Comparison of ENCODE assay signal across 8 mouse cellular contexts in the genomic region with DNA sequence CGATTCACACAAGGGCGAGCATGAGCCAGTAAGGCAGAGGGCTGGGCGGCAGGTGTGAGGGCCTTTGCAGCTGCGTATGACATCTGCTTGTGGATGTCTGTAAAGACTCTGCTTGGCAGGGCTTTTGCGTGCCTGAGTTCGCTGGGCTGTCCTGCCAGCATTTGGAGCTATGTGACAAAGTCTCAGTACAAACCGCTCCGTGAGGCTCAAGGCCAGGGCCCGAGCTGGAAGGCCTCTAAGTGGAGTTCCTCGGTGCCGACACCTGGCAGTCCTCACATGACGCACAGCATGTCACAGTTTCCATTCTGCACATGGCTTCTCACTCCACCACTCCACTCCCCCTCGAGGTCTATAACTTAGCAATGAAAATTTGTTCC.
DNase-seq lines count a peak whose midpoint lies in the region; ATAC-seq lines count a peak whose summit lies in the region.

No protein-coding gene starts in this region.

- DNase-seq in forebrain, embryonic 10.5 days (ENCODE audit: extremely low spot score, low spot score): no peak
- DNase-seq in forebrain, embryonic 11.5 days (ENCODE audit: low spot score): no peak
- DNase-seq in thymus, postnatal 4 days: peak; percentile 21
- no peak for DNase-seq in thymus, postnatal 36 days
- peak; percentile 49 for DNase-seq in testis, postnatal 10 days (ENCODE audit: low spot score)
- no peak for DNase-seq in left cerebral cortex, adult 9 months (ENCODE audit: low spot score in 2 of 2)

- H3K4me2 ChIP-seq in forebrain, embryonic 11.5 days (ENCODE audit: low read depth, low read length, severe bottlenecking): no peak overlapping the region
- no peak overlapping the region for H3K4me2 ChIP-seq in kidney, embryonic 16.5 days (replicated peaks; ENCODE audit: low read depth, low read length)

- H3K9ac ChIP-seq in forebrain, embryonic 11.5 days (ENCODE audit: low read length): no peak overlapping the region
- no peak overlapping the region for H3K9ac ChIP-seq in kidney, embryonic 16.5 days (replicated peaks; ENCODE audit: low read length)

- ATAC-seq in forebrain, embryonic 11.5 days (replicated peaks; ENCODE audit: low FRiP score): no peak
- ATAC-seq in kidney, embryonic 16.5 days (ENCODE audit: low FRiP score, low TSS enrichment): peak; percentile 36
- no peak for ATAC-seq in inflammation-experienced regulatory T-cells, adult 6 months

- H3K4me1 ChIP-seq in forebrain, embryonic 10.5 days: peaks cover 61% of the 10 kb centered on the region
- peaks cover 18% of the 10 kb centered on the region for H3K4me1 ChIP-seq in forebrain, embryonic 11.5 days (replicated peaks; ENCODE audit: control insufficient read depth, insufficient read depth, low read length)
- H3K4me1 ChIP-seq in kidney, embryonic 16.5 days (ENCODE audit: insufficient read depth, low read length): peaks cover 31% of the 10 kb centered on the region

- H3K4me3 ChIP-seq in forebrain, embryonic 10.5 days: no peak overlapping the region
- H3K4me3 ChIP-seq in forebrain, embryonic 11.5 days (ENCODE audit: low read depth, low read length): no peak overlapping the region
- no peak overlapping the region for H3K4me3 ChIP-seq in kidney, embryonic 16.5 days (ENCODE audit: low read length)

- no peaks in the 10 kb centered on the region for H3K27me3 ChIP-seq in forebrain, embryonic 10.5 days (ENCODE audit: poor library complexity, severe bottlenecking)
- no peaks in the 10 kb centered on the region for H3K27me3 ChIP-seq in forebrain, embryonic 11.5 days (ENCODE audit: control insufficient read depth, insufficient read depth, low read length)
- H3K27me3 ChIP-seq in kidney, embryonic 16.5 days (ENCODE audit: insufficient read depth, low read length): no peaks in the 10 kb centered on the region

- H3K36me3 ChIP-seq in forebrain, embryonic 10.5 days (replicated peaks): peaks cover 66% of the 10 kb centered on the region
- H3K36me3 ChIP-seq in forebrain, embryonic 11.5 days (ENCODE audit: control insufficient read depth, insufficient read depth, low read length): no peaks in the 10 kb centered on the region; the same call in 1 of the 2 replicates
- peaks cover 23% of the 10 kb centered on the region for H3K36me3 ChIP-seq in kidney, embryonic 16.5 days (ENCODE audit: insufficient read depth, low read length)

- H3K9me3 ChIP-seq in forebrain, embryonic 10.5 days: no peaks in the 10 kb centered on the region
- no peaks in the 10 kb centered on the region for H3K9me3 ChIP-seq in forebrain, embryonic 11.5 days (ENCODE audit: control insufficient read depth, low read length)
- H3K9me3 ChIP-seq in kidney, embryonic 16.5 days (ENCODE audit: low read length): no peaks in the 10 kb centered on the region

- 90% methylated on average over 13 of the region's 13 CpGs for WGBS in forebrain, embryonic 10.5 days
- 85% methylated on average over 13 of the region's 13 CpGs for WGBS in forebrain, embryonic 11.5 days
- WGBS in kidney, embryonic 16.5 days: 72% methylated on average over 13 of the region's 13 CpGs

- H3K27ac ChIP-seq in forebrain, embryonic 10.5 days: peak overlapping the region; percentile 58; the same call in 1 of the 2 replicates
- no peak overlapping the region for H3K27ac ChIP-seq in forebrain, embryonic 11.5 days (ENCODE audit: low read depth, low read length)
- peak overlapping the region; percentile 38; the same call in 1 of the 2 replicates for H3K27ac ChIP-seq in kidney, embryonic 16.5 days (ENCODE audit: low read length)

Comparison
In these comparisons a context has a peak if more than half of its experiments do, and no peak if none do; other contexts are left out.
1. DNase-seq: peak in thymus, postnatal 4 days (single experiment) and testis, postnatal 10 days (single experiment); none in forebrain, embryonic 10.5 days (single experiment), forebrain, embryonic 11.5 days (single experiment), thymus, postnatal 36 days (0 of 2) and left cerebral cortex, adult 9 months (0 of 2).